Mouse (Mus musculus) fat pad, adult 2 months (tissue): ENCODE measurements around the gene Acat1.

Experiments used
- DNase-seq: peaks from one replicate; pipeline ENCODE4 v3.0.0-alpha.2; 2011; ENCODE audit warnings: low read depth, low spot score; ENCODE audit errors: extremely low read depth

Acat1 gene

GRCm38 (mm10) chr9:53535416-53536320 lies 74.5 kb downstream of the Acat1 start:
- no peak for DNase-seq
